Mouse (Mus musculus): ENCODE data around the gene Cald1. TPM values are rescaled to one million over a fixed set of nuclear protein-coding genes. Genes with fewer than 3 reads are reported as not detected.

Cald1 gene
- polyA plus RNA-seq, 1 experiment, result 4.4 TPM

- TF ChIP-seq POLR2A (IDR thresholded peaks at IDR 0.05; ENCODE audit: control insufficient read depth, extremely low read depth, insufficient read depth, low read length, poor library complexity) (no peak), CTCF (IDR thresholded peaks at IDR 0.05; ENCODE audit: borderline replicate concordance, control insufficient read depth, extremely low read depth, insufficient read depth, low read length, poor library complexity) (no peak)
- Histone ChIP-seq H3K4me3 (ENCODE audit: control insufficient read depth, insufficient read depth, low read length) (no peak overlapping the region), H3K27ac (ENCODE audit: control insufficient read depth, insufficient read depth, low read length) (no peak overlapping the region)
Observed at GRCm38 (mm10) chr6:34710848-34711247, 112.5 kb downstream of the Cald1 start.

GRCm38 (mm10) chr6:34711620-34712019, 113.3 kb downstream of the Cald1 start:
- 92% methylated on average over 10 of the region's 10 CpGs for WGBS
- H3K27ac ChIP-seq (ENCODE audit: control insufficient read depth, insufficient read depth, low read length), result no peak overlapping the region
- no peak overlapping the region for H3K4me3 ChIP-seq (ENCODE audit: control insufficient read depth, insufficient read depth, low read length)
- DNase-seq, result no peak
- TF ChIP-seq CTCF (IDR thresholded peaks at IDR 0.05; ENCODE audit: borderline replicate concordance, control insufficient read depth, extremely low read depth, insufficient read depth, low read length, poor library complexity) (no peak), POLR2A (IDR thresholded peaks at IDR 0.05; ENCODE audit: control insufficient read depth, extremely low read depth, insufficient read depth, low read length, poor library complexity) (no peak)
- H3K36me3 ChIP-seq (ENCODE audit: control insufficient read depth, insufficient read depth, low read length), result no peaks in the 10 kb centered on the region
- no peaks in the 10 kb centered on the region for H3K4me1 ChIP-seq (replicated peaks; ENCODE audit: control insufficient read depth, insufficient read depth, low read length)
- H3K27me3 ChIP-seq (ENCODE audit: control insufficient read depth, insufficient read depth, low read length), result no peaks in the 10 kb centered on the region

More at GRCm38 (mm10) chr6:34710848-34711247, 112.5 kb downstream of the Cald1 start:
- no peaks in the 10 kb centered on the region for H3K36me3 ChIP-seq (ENCODE audit: control insufficient read depth, insufficient read depth, low read length)
- no peaks in the 10 kb centered on the region for H3K4me1 ChIP-seq (replicated peaks; ENCODE audit: control insufficient read depth, insufficient read depth, low read length)
- 95% methylated on average over 5 of the region's 5 CpGs for WGBS
- no peaks in the 10 kb centered on the region for H3K27me3 ChIP-seq (ENCODE audit: control insufficient read depth, insufficient read depth, low read length)
- DNase-seq, result no peak

DNA sequence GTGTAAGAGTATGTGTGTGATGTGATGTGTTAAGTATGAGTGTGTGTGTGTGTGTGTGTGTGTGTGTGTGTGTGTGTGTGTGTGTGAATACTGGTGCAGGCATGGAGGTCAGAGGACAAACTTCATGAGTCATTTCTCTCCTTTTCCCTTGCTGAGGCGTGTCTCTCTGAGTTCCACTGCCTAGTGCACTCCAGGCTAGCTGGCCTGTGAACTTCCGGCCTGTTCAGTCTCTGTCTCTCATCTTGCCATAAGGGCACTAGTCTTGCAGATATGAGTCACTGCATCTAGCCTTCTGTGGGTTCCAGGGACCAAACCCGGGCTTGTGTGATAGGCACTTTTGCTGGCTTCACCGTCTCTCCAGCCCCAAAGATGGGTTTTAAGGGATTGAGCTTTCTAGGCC, 114.9 kb downstream of the Cald1 start:
- Histone ChIP-seq H3K27me3 (ENCODE audit: control insufficient read depth, insufficient read depth, low read length) (no peaks in the 10 kb centered on the region), H3K27ac (ENCODE audit: control insufficient read depth, insufficient read depth, low read length) (no peak overlapping the region), H3K36me3 (ENCODE audit: control insufficient read depth, insufficient read depth, low read length) (no peaks in the 10 kb centered on the region), H3K4me3 (ENCODE audit: control insufficient read depth, insufficient read depth, low read length) (no peak overlapping the region), H3K4me1 (replicated peaks; ENCODE audit: control insufficient read depth, insufficient read depth, low read length) (no peaks in the 10 kb centered on the region)
- no peak for TF ChIP-seq POLR2A (IDR thresholded peaks at IDR 0.05; ENCODE audit: control insufficient read depth, extremely low read depth, insufficient read depth, low read length, poor library complexity)
- no peak for TF ChIP-seq CTCF (IDR thresholded peaks at IDR 0.05; ENCODE audit: borderline replicate concordance, control insufficient read depth, extremely low read depth, insufficient read depth, low read length, poor library complexity)
- no peak for DNase-seq
- WGBS, result 91% methylated on average over 4 of the region's 4 CpGs

DNA sequence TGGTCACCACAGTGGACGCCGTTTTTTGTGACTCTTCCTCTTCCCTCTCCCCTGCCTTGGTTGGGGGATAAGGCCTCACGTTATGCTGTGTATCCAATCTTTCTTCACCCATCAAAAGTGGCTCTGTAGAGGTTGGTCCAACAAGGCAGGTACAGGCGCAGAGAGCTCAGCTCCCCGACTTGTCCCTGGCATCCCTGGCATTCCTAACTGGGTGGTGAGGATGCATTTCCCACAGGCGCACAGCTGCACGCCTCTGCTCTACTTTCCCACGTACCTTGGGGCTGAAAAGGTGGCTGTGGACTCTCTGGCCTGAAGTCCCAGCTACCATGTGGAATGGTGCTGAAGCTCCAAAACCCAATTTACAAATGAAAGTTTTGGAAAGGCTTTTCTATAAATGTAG, 115.5 kb downstream of the Cald1 start:
- no peaks in the 10 kb centered on the region for H3K27me3 ChIP-seq (ENCODE audit: control insufficient read depth, insufficient read depth, low read length)
- no peaks in the 10 kb centered on the region for H3K4me1 ChIP-seq (replicated peaks; ENCODE audit: control insufficient read depth, insufficient read depth, low read length)
- no peaks in the 10 kb centered on the region for H3K36me3 ChIP-seq (ENCODE audit: control insufficient read depth, insufficient read depth, low read length)
- no peak overlapping the region for H3K27ac ChIP-seq (ENCODE audit: control insufficient read depth, insufficient read depth, low read length)
- no peak for DNase-seq
- H3K4me3 ChIP-seq (ENCODE audit: control insufficient read depth, insufficient read depth, low read length), result no peak overlapping the region
- WGBS, result 96% methylated on average over 8 of the region's 8 CpGs
- no peak for TF ChIP-seq CTCF (IDR thresholded peaks at IDR 0.05; ENCODE audit: borderline replicate concordance, control insufficient read depth, extremely low read depth, insufficient read depth, low read length, poor library complexity)
- TF ChIP-seq POLR2A (IDR thresholded peaks at IDR 0.05; ENCODE audit: control insufficient read depth, extremely low read depth, insufficient read depth, low read length, poor library complexity), result no peak

- no peak overlapping the region for H3K27ac ChIP-seq (ENCODE audit: control insufficient read depth, insufficient read depth, low read length)
- TF ChIP-seq POLR2A (IDR thresholded peaks at IDR 0.05; ENCODE audit: control insufficient read depth, extremely low read depth, insufficient read depth, low read length, poor library complexity) (no peak), CTCF (IDR thresholded peaks at IDR 0.05; ENCODE audit: borderline replicate concordance, control insufficient read depth, extremely low read depth, insufficient read depth, low read length, poor library complexity) (no peak)
- no peak overlapping the region for H3K4me3 ChIP-seq (ENCODE audit: control insufficient read depth, insufficient read depth, low read length)
- DNase-seq, result no peak
- H3K4me1 ChIP-seq (replicated peaks; ENCODE audit: control insufficient read depth, insufficient read depth, low read length), result no peaks in the 10 kb centered on the region
- no peaks in the 10 kb centered on the region for H3K36me3 ChIP-seq (ENCODE audit: control insufficient read depth, insufficient read depth, low read length)
- 86% methylated on average over 4 of the region's 4 CpGs for WGBS
- no peaks in the 10 kb centered on the region for H3K27me3 ChIP-seq (ENCODE audit: control insufficient read depth, insufficient read depth, low read length)
Observed at GRCm38 (mm10) chr6:34714612-34715011, 116.3 kb downstream of the Cald1 start.

DNA sequence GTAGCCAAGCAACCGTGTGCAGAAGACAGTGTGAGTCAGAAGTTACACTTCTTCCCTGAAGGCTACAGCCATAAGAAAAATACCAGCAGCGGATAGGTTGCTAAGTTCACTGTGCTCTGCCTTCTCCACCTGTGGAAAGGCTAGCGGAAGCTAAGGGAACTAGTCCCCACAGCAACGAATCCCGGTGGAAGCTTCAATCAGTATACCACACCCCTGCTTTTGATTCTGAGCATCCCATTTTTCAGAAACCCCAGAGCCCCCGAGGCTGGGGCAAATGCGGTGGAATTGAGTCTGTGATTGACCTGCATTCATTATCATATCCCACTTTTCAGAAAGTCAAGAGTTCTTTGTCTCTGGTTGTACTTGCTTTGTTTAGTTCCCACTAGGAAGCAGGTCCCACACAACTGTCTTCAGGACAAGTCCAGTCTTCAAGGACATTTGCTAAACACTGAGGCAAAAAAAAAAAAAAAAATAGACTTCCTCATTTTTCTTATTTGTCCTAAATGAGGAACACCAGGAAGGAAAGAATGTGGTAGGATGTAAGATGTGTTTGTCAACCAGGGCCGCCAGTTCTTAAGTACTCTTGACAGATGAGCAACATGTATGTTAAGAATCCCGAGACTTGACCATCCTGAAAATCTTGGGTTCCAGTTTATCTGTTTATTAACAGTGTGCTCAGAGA, 118.0 kb downstream of the Cald1 start:
- Histone ChIP-seq H3K36me3 (ENCODE audit: control insufficient read depth, insufficient read depth, low read length) (no peaks in the 10 kb centered on the region), H3K4me3 (ENCODE audit: control insufficient read depth, insufficient read depth, low read length) (no peak overlapping the region), H3K27me3 (ENCODE audit: control insufficient read depth, insufficient read depth, low read length) (no peaks in the 10 kb centered on the region), H3K4me1 (replicated peaks; ENCODE audit: control insufficient read depth, insufficient read depth, low read length) (no peaks in the 10 kb centered on the region), H3K27ac (ENCODE audit: control insufficient read depth, insufficient read depth, low read length) (no peak overlapping the region)
- no peak for TF ChIP-seq CTCF (IDR thresholded peaks at IDR 0.05; ENCODE audit: borderline replicate concordance, control insufficient read depth, extremely low read depth, insufficient read depth, low read length, poor library complexity)
- no peak for TF ChIP-seq POLR2A (IDR thresholded peaks at IDR 0.05; ENCODE audit: control insufficient read depth, extremely low read depth, insufficient read depth, low read length, poor library complexity)
- 83% methylated on average over 9 of the region's 9 CpGs for WGBS
- no peak for DNase-seq
